ENCODE assay signal across 22 mouse cellular contexts in the genomic region with DNA sequence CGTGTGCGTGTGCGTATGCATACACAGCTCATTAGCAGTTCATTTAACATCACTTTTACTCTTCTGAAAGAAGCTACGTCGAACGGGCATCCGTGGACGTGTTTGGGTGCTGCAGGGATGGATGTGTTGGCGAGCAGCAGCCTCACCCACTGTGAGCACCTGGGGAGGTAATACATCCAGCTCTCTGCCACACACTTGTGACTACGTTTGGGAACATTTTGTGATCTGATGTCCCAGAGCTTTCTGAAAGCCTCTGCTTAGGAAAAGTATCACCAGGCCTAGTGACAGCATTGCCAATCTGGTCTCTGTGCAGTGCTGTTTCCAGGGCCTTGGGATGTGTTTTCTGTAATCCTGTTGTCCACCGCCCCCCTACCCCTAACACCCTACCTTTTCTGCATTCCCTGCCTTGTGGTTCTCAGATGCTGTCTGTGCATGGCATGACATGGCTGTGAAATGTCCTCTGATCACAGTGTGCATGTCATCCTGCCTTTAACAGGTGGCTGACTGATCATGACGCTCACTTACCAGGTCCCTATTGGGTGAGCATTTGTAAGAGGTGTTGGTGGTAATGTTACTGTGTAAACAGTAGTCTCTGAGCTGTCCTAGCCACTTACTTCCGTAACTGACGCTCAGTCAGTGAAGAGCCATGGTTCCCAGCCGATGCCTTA.
DNase-seq lines count a peak whose midpoint lies in the region; ATAC-seq and TF ChIP-seq lines count a peak whose summit lies in the region.
"Had no signal": no experiment of that assay in that cellular context is flagged by ENCODE, and none has a peak within 500 bp of the region (broad histone marks: within the 10 kb centered on the region; RNA-seq: fewer than 3 reads in every experiment).

No protein-coding gene starts in this region.

- ATAC-seq in kidney, embryonic 14.5 days (ENCODE audit: low FRiP score, low TSS enrichment): 0 out of 2 replicates have a peak, but pooled peaks have one; percentile 21
- peak; percentile 50 for ATAC-seq in lung, postnatal 0 days
- ATAC-seq in midbrain, embryonic 13.5 days: no peak
- ATAC-seq: CD4-positive, CD25-positive, alpha-beta regulatory T cell, adult 4 months; forebrain, embryonic 13.5 days; forebrain, postnatal 0 days had no signal

- H3K9ac ChIP-seq in kidney, embryonic 14.5 days (ENCODE audit: low read depth, low read length): no peak overlapping the region
- H3K9ac ChIP-seq in lung, postnatal 0 days (replicated peaks; ENCODE audit: low read depth): no peak overlapping the region
- H3K9ac ChIP-seq in midbrain, embryonic 13.5 days (replicated peaks): no peak overlapping the region
- H3K9ac ChIP-seq: embryonic facial prominence, embryonic 13.5 days; forebrain, embryonic 13.5 days; forebrain, postnatal 0 days; hindbrain, embryonic 15.5 days had no signal

- peaks cover 17% of the 10 kb centered on the region for H3K4me1 ChIP-seq in kidney, embryonic 14.5 days (ENCODE audit: control insufficient read depth, insufficient read depth, low read length)
- peaks cover 4% of the 10 kb centered on the region; the same call in 1 of the 2 replicates for H3K4me1 ChIP-seq in lung, postnatal 0 days (ENCODE audit: insufficient read depth, low read depth, low read length)
- peaks cover 20% of the 10 kb centered on the region for H3K4me1 ChIP-seq in cortical plate, adult 2 months (ENCODE audit: control insufficient read depth, insufficient read depth, low read length)
- H3K4me1 ChIP-seq in midbrain, embryonic 13.5 days (replicated peaks): peaks cover 71% of the 10 kb centered on the region

- H3K27me3 ChIP-seq in kidney, embryonic 14.5 days (ENCODE audit: control insufficient read depth, insufficient read depth, low read length): no peaks in the 10 kb centered on the region
- 0 out of 2 replicates have a peak, but pooled peaks cover 3% of the 10 kb centered on the region for H3K27me3 ChIP-seq in lung, postnatal 0 days (replicated peaks; ENCODE audit: insufficient read depth, low read length)
- H3K27me3 ChIP-seq in midbrain, embryonic 13.5 days: no peaks in the 10 kb centered on the region
- H3K27me3 ChIP-seq: forebrain, embryonic 13.5 days; hindbrain, embryonic 15.5 days had no signal

- H3K36me3 ChIP-seq in kidney, embryonic 14.5 days (ENCODE audit: control insufficient read depth, insufficient read depth, low read length): no peaks in the 10 kb centered on the region
- no peaks in the 10 kb centered on the region for H3K36me3 ChIP-seq in lung, postnatal 0 days (ENCODE audit: insufficient read depth, low read length)
- 0 out of 2 replicates have a peak, but pooled peaks cover 4% of the 10 kb centered on the region for H3K36me3 ChIP-seq in midbrain, embryonic 13.5 days
- H3K36me3 ChIP-seq: embryonic facial prominence, embryonic 13.5 days; G1E; heart, embryonic 13.5 days; hindbrain, embryonic 15.5 days had no signal

- TF ChIP-seq POLR2A in cortical plate, adult 2 months (IDR thresholded peaks at IDR 0.05; ENCODE audit: extremely low read depth, insufficient read depth, low read length): no peak

- no peak overlapping the region for H3K4me3 ChIP-seq in kidney, embryonic 14.5 days (ENCODE audit: low read length)
- H3K4me3 ChIP-seq in lung, postnatal 0 days (ENCODE audit: low read depth, low read length): no peak overlapping the region
- H3K4me3 ChIP-seq in cortical plate, adult 2 months (ENCODE audit: insufficient read depth, low read length): no peak overlapping the region
- H3K4me3 ChIP-seq in midbrain, embryonic 13.5 days (replicated peaks): no peak overlapping the region
- H3K4me3 ChIP-seq: embryonic facial prominence, embryonic 13.5 days; forebrain, embryonic 13.5 days; heart, adult 2 months; heart, embryonic 13.5 days; hindbrain, embryonic 15.5 days had no signal

- H3K9me3 ChIP-seq in kidney, embryonic 14.5 days (ENCODE audit: control insufficient read depth, low read length): no peaks in the 10 kb centered on the region
- no peaks in the 10 kb centered on the region for H3K9me3 ChIP-seq in lung, postnatal 0 days (ENCODE audit: low read length)
- no peaks in the 10 kb centered on the region for H3K9me3 ChIP-seq in midbrain, embryonic 13.5 days
- H3K9me3 ChIP-seq: embryonic facial prominence, embryonic 13.5 days; forebrain, embryonic 13.5 days; heart, embryonic 13.5 days; hindbrain, embryonic 15.5 days had no signal

- WGBS in kidney, embryonic 14.5 days: 72% methylated on average over 15 of the region's 15 CpGs
- 54% methylated on average over 15 of the region's 15 CpGs for WGBS in lung, postnatal 0 days
- 85% methylated on average over 15 of the region's 15 CpGs for WGBS in midbrain, embryonic 13.5 days

- DNase-seq in kidney, postnatal 14 days: no peak
- peak; percentile 10 for DNase-seq in lung, postnatal 0 days (ENCODE audit: low spot score)
- no peak for DNase-seq in lung, postnatal 10 days
- no peak for DNase-seq in left cerebral cortex, adult 9 months (ENCODE audit: low spot score in 2 of 2)
- DNase-seq: adrenal gland, adult 8-10 months; adrenal gland, postnatal 36 days; cerebellum, adult 11 months; cerebellum, adult 8-10 months; cerebellum, postnatal 25 days; forebrain, postnatal 0 days; gastrocnemius, postnatal 10 days; heart, adult 2 months; heart, postnatal 36 days had no signal

- no peak overlapping the region for H3K27ac ChIP-seq in kidney, embryonic 14.5 days (ENCODE audit: low read depth, low read length)
- H3K27ac ChIP-seq in lung, postnatal 0 days (ENCODE audit: low read length): no peak overlapping the region
- H3K27ac ChIP-seq in cortical plate, adult 2 months (ENCODE audit: insufficient read depth, low read length): 0 out of 2 replicates have a peak overlapping the region, but pooled peaks have one; percentile 49
- H3K27ac ChIP-seq in midbrain, embryonic 13.5 days: no peak overlapping the region
- H3K27ac ChIP-seq: embryonic facial prominence, embryonic 13.5 days; forebrain, embryonic 13.5 days; heart, adult 2 months had no signal

- TF ChIP-seq EP300 in lung, postnatal 0 days (IDR thresholded peaks at IDR 0.05): no peak

- no peak for TF ChIP-seq CTCF in lung, postnatal 0 days (IDR thresholded peaks at IDR 0.05)
- TF ChIP-seq CTCF in cortical plate, adult 2 months (IDR thresholded peaks at IDR 0.05; ENCODE audit: extremely low read depth, insufficient read depth, low read length): no peak

- no peak overlapping the region for H3K4me2 ChIP-seq in kidney, embryonic 14.5 days (replicated peaks; ENCODE audit: low read depth, low read length)
- H3K4me2 ChIP-seq in lung, postnatal 0 days (replicated peaks; ENCODE audit: low read depth, low read length): no peak overlapping the region
- H3K4me2 ChIP-seq in midbrain, embryonic 13.5 days (replicated peaks): no peak overlapping the region
- H3K4me2 ChIP-seq: embryonic facial prominence, embryonic 13.5 days; forebrain, embryonic 13.5 days; heart, embryonic 13.5 days; hindbrain, embryonic 15.5 days had no signal
